Mouse (Mus musculus): ENCODE measurements around the gene Mamdc2. TPM values are rescaled to one million over a fixed set of nuclear protein-coding genes. Genes with fewer than 3 reads are reported as not detected.

The Mamdc2 gene
- polyA plus RNA-seq, 1 experiment, result not detected

GRCm38 (mm10) chr19:23400485-23400884, 47.8 kb downstream of the Mamdc2 start:
- TF ChIP-seq CTCF (IDR thresholded peaks at IDR 0.05; ENCODE audit: insufficient read depth, low read depth, low read length) (no peak), POLR2A (IDR thresholded peaks at IDR 0.05; ENCODE audit: insufficient read depth, low read depth, low read length) (no peak)
- Histone ChIP-seq H3K4me1 (ENCODE audit: control insufficient read depth, insufficient read depth, low read length) (peaks cover 4% of the 10 kb centered on the region; the same call in 1 of the 2 replicates), H3K4me3 (ENCODE audit: insufficient read depth, low read depth, low read length) (no peak overlapping the region), H3K27ac (ENCODE audit: insufficient read depth, low read depth, low read length) (no peak overlapping the region)
- WGBS, result 57% methylated on average over 5 of the region's 5 CpGs

- TF ChIP-seq CTCF (IDR thresholded peaks at IDR 0.05; ENCODE audit: insufficient read depth, low read depth, low read length), result no peak
- no peak for TF ChIP-seq POLR2A (IDR thresholded peaks at IDR 0.05; ENCODE audit: insufficient read depth, low read depth, low read length)
- 75% methylated on average over 2 of the region's 2 CpGs for WGBS
- Histone ChIP-seq H3K4me3 (ENCODE audit: insufficient read depth, low read depth, low read length) (no peak overlapping the region), H3K4me1 (ENCODE audit: control insufficient read depth, insufficient read depth, low read length) (no peaks in the 10 kb centered on the region), H3K27ac (ENCODE audit: insufficient read depth, low read depth, low read length) (no peak overlapping the region)
Measured at GRCm38 (mm10) chr19:23395956-23396355, 52.3 kb downstream of the Mamdc2 start.

GRCm38 (mm10) chr19:23394597-23394996, 53.6 kb downstream of the Mamdc2 start:
- 85% methylated on average over 1 of the region's 1 CpGs for WGBS
- no peaks in the 10 kb centered on the region for H3K4me1 ChIP-seq (ENCODE audit: control insufficient read depth, insufficient read depth, low read length)
- no peak overlapping the region for H3K27ac ChIP-seq (ENCODE audit: insufficient read depth, low read depth, low read length)
- TF ChIP-seq CTCF (IDR thresholded peaks at IDR 0.05; ENCODE audit: insufficient read depth, low read depth, low read length) (no peak), POLR2A (IDR thresholded peaks at IDR 0.05; ENCODE audit: insufficient read depth, low read depth, low read length) (no peak)
- H3K4me3 ChIP-seq (ENCODE audit: insufficient read depth, low read depth, low read length), result no peak overlapping the region

- TF ChIP-seq POLR2A (IDR thresholded peaks at IDR 0.05; ENCODE audit: insufficient read depth, low read depth, low read length) (no peak), CTCF (IDR thresholded peaks at IDR 0.05; ENCODE audit: insufficient read depth, low read depth, low read length) (no peak)
- WGBS, result 54% methylated on average over 4 of the region's 4 CpGs
- no peak overlapping the region for H3K27ac ChIP-seq (ENCODE audit: insufficient read depth, low read depth, low read length)
Measured at GRCm38 (mm10) chr19:23388862-23389272, 59.4 kb downstream of the Mamdc2 start.

GRCm38 (mm10) chr19:23388083-23388861, 60.0 kb downstream of the Mamdc2 start:
- 72% methylated on average over 7 of the region's 7 CpGs for WGBS
- H3K4me1 ChIP-seq (ENCODE audit: control insufficient read depth, insufficient read depth, low read length), result no peaks in the 10 kb centered on the region
- H3K4me3 ChIP-seq (ENCODE audit: insufficient read depth, low read depth, low read length), result no peak overlapping the region
- H3K27ac ChIP-seq (ENCODE audit: insufficient read depth, low read depth, low read length), result no peak overlapping the region
- TF ChIP-seq POLR2A (IDR thresholded peaks at IDR 0.05; ENCODE audit: insufficient read depth, low read depth, low read length) (no peak), CTCF (IDR thresholded peaks at IDR 0.05; ENCODE audit: insufficient read depth, low read depth, low read length) (no peak)

More at GRCm38 (mm10) chr19:23388862-23389272, 59.4 kb downstream of the Mamdc2 start:
- H3K4me1 ChIP-seq (ENCODE audit: control insufficient read depth, insufficient read depth, low read length), result no peaks in the 10 kb centered on the region
- H3K4me3 ChIP-seq (ENCODE audit: insufficient read depth, low read depth, low read length), result no peak overlapping the region

- 83% methylated on average over 2 of the region's 2 CpGs for WGBS
- H3K27ac ChIP-seq (ENCODE audit: insufficient read depth, low read depth, low read length), result no peak overlapping the region
- no peaks in the 10 kb centered on the region for H3K4me1 ChIP-seq (ENCODE audit: control insufficient read depth, insufficient read depth, low read length)
- TF ChIP-seq CTCF (IDR thresholded peaks at IDR 0.05; ENCODE audit: insufficient read depth, low read depth, low read length) (no peak), POLR2A (IDR thresholded peaks at IDR 0.05; ENCODE audit: insufficient read depth, low read depth, low read length) (no peak)
- H3K4me3 ChIP-seq (ENCODE audit: insufficient read depth, low read depth, low read length), result no peak overlapping the region
Measured at GRCm38 (mm10) chr19:23382396-23382795, 65.8 kb downstream of the Mamdc2 start.

- Histone ChIP-seq H3K4me1 (ENCODE audit: control insufficient read depth, insufficient read depth, low read length) (no peaks in the 10 kb centered on the region), H3K27ac (ENCODE audit: insufficient read depth, low read depth, low read length) (no peak overlapping the region), H3K4me3 (ENCODE audit: insufficient read depth, low read depth, low read length) (no peak overlapping the region)
- 97% methylated on average over 4 of the region's 4 CpGs for WGBS
- TF ChIP-seq CTCF (IDR thresholded peaks at IDR 0.05; ENCODE audit: insufficient read depth, low read depth, low read length) (no peak), POLR2A (IDR thresholded peaks at IDR 0.05; ENCODE audit: insufficient read depth, low read depth, low read length) (no peak)
Measured at GRCm38 (mm10) chr19:23380968-23381367, 67.3 kb downstream of the Mamdc2 start.

- TF ChIP-seq CTCF (IDR thresholded peaks at IDR 0.05; ENCODE audit: insufficient read depth, low read depth, low read length) (no peak), POLR2A (IDR thresholded peaks at IDR 0.05; ENCODE audit: insufficient read depth, low read depth, low read length) (no peak)
- no peak overlapping the region for H3K27ac ChIP-seq (ENCODE audit: insufficient read depth, low read depth, low read length)
- WGBS, result 83% methylated on average over 8 of the region's 8 CpGs
- H3K4me1 ChIP-seq (ENCODE audit: control insufficient read depth, insufficient read depth, low read length), result no peaks in the 10 kb centered on the region
- H3K4me3 ChIP-seq (ENCODE audit: insufficient read depth, low read depth, low read length), result no peak overlapping the region
Measured at GRCm38 (mm10) chr19:23379752-23380504, 68.3 kb downstream of the Mamdc2 start.

Data from olfactory bulb, adult 2 months (tissue).